Mouse (Mus musculus) ES-E14 (cell line): ENCODE measurements around the gene Crygb. TPM values are rescaled to one million over a fixed set of nuclear protein-coding genes. Genes with fewer than 3 reads are reported as not detected.

Source experiments
- DNase-seq: peaks from one replicate; pipeline ENCODE4 v3.0.0-alpha.2; 2013; ENCODE audit warnings: low read depth, low spot score
- H3K27ac ChIP-seq: 2 replicates; pipeline ENCODE4 v1.5.1; 2012; ENCODE audit warnings: low read depth, mild to moderate bottlenecking, low read length, moderate library complexity, mixed read lengths; ENCODE audit not compliant: poor library complexity, insufficient read depth, severe bottlenecking
- H3K36me3 ChIP-seq: 2 replicates; pipeline ENCODE4 v1.6.1; 2012; ENCODE audit warnings: mild to moderate bottlenecking, low read length, moderate library complexity, mixed read lengths; ENCODE audit not compliant: control insufficient read depth, poor library complexity, insufficient read depth, severe bottlenecking
- H3K4me1 ChIP-seq, 2 experiments: fragments of 150-350 bp in 1 of 2; sonication (generic) in 1 of 2; 2 replicates each; pipeline ENCODE4 v1.6.1; 2012; ENCODE audit warnings: low read length in 2 of 2, mild to moderate bottlenecking in 1 of 2, mixed read lengths in 1 of 2; ENCODE audit not compliant: control insufficient read depth in 2 of 2, insufficient read depth in 2 of 2, poor library complexity in 1 of 2
- H3K4me3 ChIP-seq, 2 experiments: fragments of 150-350 bp in 1 of 2; sonication (generic) in 1 of 2; 2 replicates each; pipeline ENCODE4 v1.5.1; 2012; ENCODE audit warnings: low read length in 2 of 2, low read depth in 1 of 2, mild to moderate bottlenecking in 1 of 2, mixed read lengths in 1 of 2; ENCODE audit not compliant: insufficient read depth in 1 of 2, poor library complexity in 1 of 2, severe bottlenecking in 1 of 2
- H3K9ac ChIP-seq: 2 replicates; pipeline ENCODE4 v1.6.1; 2012; ENCODE audit warnings: low read depth, mild to moderate bottlenecking, low read length, mixed read lengths; ENCODE audit not compliant: poor library complexity, insufficient read depth, severe bottlenecking
- H3K9me3 ChIP-seq: fragments of 150-350 bp; sonication (generic); 2 replicates; pipeline ENCODE4 v1.6.1; 2012; ENCODE audit warnings: low read depth, mild to moderate bottlenecking, low read length; ENCODE audit not compliant: control insufficient read depth, insufficient read depth
- CHD2 ChIP-seq: IDR thresholded peaks from 2 replicates; pipeline ENCODE4 v1.6.1; 2014; ENCODE audit warnings: mild to moderate bottlenecking, low read depth, low read length, inconsistent platforms
- HCFC1 ChIP-seq: IDR thresholded peaks from 2 replicates; pipeline ENCODE4 v1.6.1; 2012; ENCODE audit warnings: low read length, inconsistent platforms, borderline replicate concordance; ENCODE audit not compliant: insufficient read depth
- MAFK ChIP-seq: IDR thresholded peaks from 2 replicates; pipeline ENCODE4 v1.6.1; 2014; ENCODE audit warnings: mild to moderate bottlenecking, low read depth, low read length, inconsistent platforms; ENCODE audit not compliant: insufficient read depth
- ZC3H11A ChIP-seq: IDR thresholded peaks from 2 replicates; pipeline ENCODE4 v1.6.1; 2012; ENCODE audit warnings: low read depth, mild to moderate bottlenecking, inconsistent platforms, low read length, borderline replicate concordance
- ZNF384 ChIP-seq: IDR thresholded peaks from 2 replicates; pipeline ENCODE4 v1.6.1; 2012; ENCODE audit warnings: low read depth, low read length, inconsistent platforms
- in situ Hi-C, 2 experiments: fragments of 600-800 bp; cut with MboI; formaldehyde crosslinking; loops; one replicate each; pipeline ENCODE4 v1.15.1; 2025; ENCODE audit warnings: low sequenced_read_pairs in 2 of 2, inconsistent platforms in 1 of 2; ENCODE audit not compliant: unreplicated experiment in 2 of 2
- total RNA-seq: library from RNA; depleted of rRNA; stranded (reverse); fragments of 300-350 nt; gene quantifications from 2 replicates; pipeline ENCODE4 v1.2.3, GENCODE M21; 2012

Crygb gene
- total RNA-seq, 1 experiment = 0.67 TPM

DNA sequence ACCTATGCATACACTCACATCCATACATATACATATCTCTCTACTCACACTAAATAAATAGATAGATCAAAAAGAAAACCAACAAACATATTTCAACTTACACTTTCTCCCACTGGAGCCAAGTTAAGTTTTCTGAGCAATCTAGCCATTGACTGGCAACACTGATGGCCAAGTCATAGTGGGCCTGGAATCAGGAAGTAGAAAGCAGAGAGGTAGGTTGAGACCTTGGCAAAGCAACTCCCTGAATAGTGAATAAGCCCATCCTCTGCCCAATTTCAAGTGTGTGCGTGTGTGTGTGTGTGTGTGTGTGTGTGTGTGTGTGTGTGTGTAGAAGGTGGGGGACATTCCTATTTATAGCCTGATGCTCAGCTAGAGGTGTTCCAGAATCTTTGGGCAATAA, 37.4 kb upstream of the Crygb start, which contains the start of gene Gm28845:
Gm28845 (minus strand) TSS at position 121 of the 400 bp plus-strand sequence.
- Histone ChIP-seq H3K27ac (no peak within 1 kb of the TSS), H3K4me3 (no peak within 1 kb of the TSS), H3K9me3 (no peaks in the 10 kb centered on the region), H3K36me3 (no peaks in the 10 kb centered on the region), H3K4me1 (no peaks in the 10 kb centered on the region), H3K9ac (no peak within 1 kb of the TSS)
- DNase-seq = no peak
- in situ Hi-C loops = no loop called here
- no peak for TF ChIP-seq HCFC1
- TF ChIP-seq MAFK = no peak
- TF ChIP-seq ZC3H11A = no peak
- no peak for TF ChIP-seq ZNF384
- TF ChIP-seq CHD2 = no peak

DNA sequence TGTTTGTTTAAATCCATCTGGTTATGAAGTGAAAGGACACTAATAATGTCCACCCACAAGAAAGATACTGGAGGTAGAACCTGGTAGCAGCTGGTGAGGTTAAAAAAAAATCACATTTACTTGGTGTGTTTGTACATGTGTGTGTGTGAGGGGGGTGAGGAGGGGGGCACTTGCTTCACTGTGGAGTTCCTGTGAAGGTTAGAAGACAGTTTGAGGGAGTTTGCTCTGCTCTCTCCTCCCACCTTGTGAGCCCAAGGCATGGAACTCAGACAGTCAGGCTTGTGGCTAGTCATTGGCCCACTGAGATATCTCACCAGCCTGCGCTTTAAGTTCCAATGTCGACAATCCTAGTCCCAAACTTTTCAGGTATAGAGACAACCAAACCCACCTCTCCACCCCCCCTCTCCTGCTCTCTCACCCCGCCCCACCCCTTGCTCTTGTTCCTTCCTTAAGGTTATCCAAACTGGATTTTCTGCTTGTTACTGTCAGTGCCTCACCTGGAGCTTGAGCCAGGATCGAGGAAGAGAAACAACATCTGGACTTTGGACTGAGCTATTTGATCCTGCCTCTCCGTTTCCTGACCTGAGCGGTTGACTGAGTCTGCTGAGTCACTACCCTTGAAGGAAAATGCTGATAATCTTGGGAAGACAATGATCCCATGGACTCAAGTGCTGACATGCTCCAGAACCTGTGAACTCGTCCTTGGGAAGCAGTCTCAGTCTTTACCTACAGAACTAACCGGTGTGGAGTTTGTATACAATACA, 36.2 kb upstream of the Crygb start:
- H3K4me1 ChIP-seq = no peaks in the 10 kb centered on the region
- no peaks in the 10 kb centered on the region for H3K36me3 ChIP-seq
- no peak overlapping the region for H3K27ac ChIP-seq
- H3K9me3 ChIP-seq = no peaks in the 10 kb centered on the region
- TF ChIP-seq MAFK (peak; percentile 42; the same call in 1 of the 2 replicates), ZNF384 (no peak), ZC3H11A (no peak), CHD2 (no peak), HCFC1 (no peak)
- no peak overlapping the region for H3K9ac ChIP-seq
- no peak for DNase-seq
- no peak overlapping the region for H3K4me3 ChIP-seq
- in situ Hi-C loops = no loop called here

DNA sequence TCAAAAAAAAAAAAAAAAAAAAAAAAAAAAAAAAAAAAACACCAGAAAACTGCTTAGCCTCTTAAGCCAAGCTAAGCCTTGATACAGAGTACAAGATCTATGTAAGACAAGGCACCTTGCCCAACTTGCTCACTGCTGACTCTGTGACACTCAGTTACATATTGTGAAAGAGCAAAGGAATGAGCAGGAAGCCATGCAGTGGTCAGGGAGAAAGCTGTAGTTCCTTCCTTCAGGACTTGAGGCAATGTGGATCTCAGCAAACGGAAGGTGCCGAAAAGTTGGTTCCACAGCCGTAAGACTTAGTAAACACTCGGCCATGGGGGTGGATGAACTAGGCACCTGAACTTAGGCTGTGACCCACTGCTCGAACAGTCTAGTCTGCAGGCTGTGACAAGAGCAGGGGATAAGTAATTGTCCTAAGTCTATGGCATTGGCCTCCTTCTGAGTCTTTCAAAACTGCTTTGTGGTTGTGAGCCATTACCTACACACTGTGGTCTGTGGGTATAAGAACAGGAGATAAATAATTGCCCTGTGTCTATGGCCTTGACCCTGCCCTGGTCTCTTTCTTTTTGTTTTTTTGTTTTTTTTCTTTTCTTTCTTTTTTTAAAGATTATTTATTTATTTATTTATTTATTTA, 31.6 kb upstream of the Crygb start:
- H3K9me3 ChIP-seq = no peaks in the 10 kb centered on the region
- H3K27ac ChIP-seq = no peak overlapping the region
- H3K4me1 ChIP-seq = peaks cover 2 to 8% of the 10 kb centered on the region in 2 experiments; a peak in 2 of 4 replicates
- no peak for DNase-seq
- H3K4me3 ChIP-seq = no peak overlapping the region
- in situ Hi-C loops = no loop called here
- H3K36me3 ChIP-seq = no peaks in the 10 kb centered on the region
- no peak overlapping the region for H3K9ac ChIP-seq
- TF ChIP-seq MAFK (no peak), ZNF384 (no peak), ZC3H11A (no peak), CHD2 (no peak), HCFC1 (no peak)

DNA sequence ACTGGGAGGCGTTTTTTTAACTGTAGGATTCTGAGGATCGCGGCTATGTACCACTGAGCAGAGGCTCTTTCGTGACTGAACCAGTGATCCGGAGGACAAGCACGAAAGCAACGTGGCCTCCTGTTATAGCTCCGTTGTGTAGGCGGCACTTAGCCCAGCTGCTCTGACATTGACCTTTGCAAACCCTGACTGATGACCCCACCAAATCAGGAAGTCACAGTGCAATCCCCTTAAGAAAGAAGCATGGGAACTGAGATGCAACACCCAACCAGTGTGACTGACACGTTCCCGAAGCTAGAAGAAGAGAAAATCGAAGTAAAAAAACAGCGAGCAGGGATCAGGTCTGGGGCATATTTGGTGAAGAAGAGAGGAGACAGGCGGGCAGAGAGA, 30.7 kb upstream of the Crygb start:
- H3K4me1 ChIP-seq = peaks cover 2 to 8% of the 10 kb centered on the region in 2 experiments; a peak in 2 of 4 replicates
- peak overlapping the region; percentile 4 to 13; a peak in 1 of 4 replicates for H3K4me3 ChIP-seq

More for the DNA sequence above, 30.7 kb upstream of the Crygb start:
- peak overlapping the region; percentile 7; the same call in 1 of the 2 replicates for H3K9ac ChIP-seq
- no peak for TF ChIP-seq ZNF384
- TF ChIP-seq ZC3H11A = no peak
- no peak for TF ChIP-seq CHD2
- TF ChIP-seq MAFK = no peak
- TF ChIP-seq HCFC1 = no peak
- no peaks in the 10 kb centered on the region for H3K9me3 ChIP-seq
- in situ Hi-C loops = no loop called here
- no peak for DNase-seq
- H3K36me3 ChIP-seq = no peaks in the 10 kb centered on the region; the same call in 1 of the 2 replicates
- no peak overlapping the region for H3K27ac ChIP-seq
